Mouse (Mus musculus) CD8-positive naive resting alpha-beta T cell, adult 2 months (primary cell): ENCODE measurements around the gene Iqcf6.
"Not testable (repeated sequence)": the region's sequence is repeated elsewhere in the genome, so short reads cannot be mapped to it uniquely, and the experiment has no call there.

Experiments used
- DNase-seq, 2 experiments: peaks; one replicate each; pipeline ENCODE4 v3.0.0; 2022; ENCODE audit warnings: low read depth in 2 of 2, low spot score in 2 of 2

The Iqcf6 gene

GRCm38 (mm10) chr9:106626282-106626681 lies at the start of gene Iqcf6:
Gene Iqcf6, plus strand, starts transcription at chr9:106626582.
- no peak for DNase-seq

- no peak for DNase-seq
Measured at GRCm38 (mm10) chr9:106580016-106580415, 46.4 kb upstream of the Iqcf6 start.

GRCm38 (mm10) chr9:106582552-106582951 lies 43.8 kb upstream of the Iqcf6 start:
- no peak for DNase-seq

- DNase-seq = no peak
Measured at GRCm38 (mm10) chr9:106592158-106592557, 34.2 kb upstream of the Iqcf6 start.

- DNase-seq = not testable (repeated sequence)
Measured at GRCm38 (mm10) chr9:106595402-106595801, 31.0 kb upstream of the Iqcf6 start.

GRCm38 (mm10) chr9:106595836-106596235 lies 30.5 kb upstream of the Iqcf6 start:
- no peak for DNase-seq

- DNase-seq = no peak
Measured at GRCm38 (mm10) chr9:106598466-106598865, 27.9 kb upstream of the Iqcf6 start.

- peak; percentile 3 to 8 for DNase-seq
Measured at GRCm38 (mm10) chr9:106600546-106600945, 25.8 kb upstream of the Iqcf6 start.

GRCm38 (mm10) chr9:106610727-106611126 lies 15.7 kb upstream of the Iqcf6 start:
- no peak for DNase-seq

- DNase-seq = no peak
Measured at GRCm38 (mm10) chr9:106613951-106614350, 12.4 kb upstream of the Iqcf6 start.

- no peak for DNase-seq
Measured at GRCm38 (mm10) chr9:106614616-106615015, 11.8 kb upstream of the Iqcf6 start.

- DNase-seq = no peak
Measured at GRCm38 (mm10) chr9:106616306-106616705, 10.1 kb upstream of the Iqcf6 start.

- no peak for DNase-seq
Measured at GRCm38 (mm10) chr9:106617496-106617895, 8.9 kb upstream of the Iqcf6 start.

GRCm38 (mm10) chr9:106627796-106628195 lies 1.4 kb downstream of the Iqcf6 start:
- not testable (repeated sequence) for DNase-seq

- no peak for DNase-seq
Measured at GRCm38 (mm10) chr9:106632185-106632584, 5.8 kb downstream of the Iqcf6 start.

- no peak for DNase-seq
Measured at GRCm38 (mm10) chr9:106638154-106638553, 11.8 kb downstream of the Iqcf6 start.

GRCm38 (mm10) chr9:106641346-106641745 lies 15.0 kb downstream of the Iqcf6 start:
- no peak for DNase-seq

- peak; percentile 53 to 66 for DNase-seq
Measured at GRCm38 (mm10) chr9:106643128-106643527, 16.7 kb downstream of the Iqcf6 start.

GRCm38 (mm10) chr9:106643787-106644186 lies 17.4 kb downstream of the Iqcf6 start:
- no peak for DNase-seq

- no peak for DNase-seq
Measured at GRCm38 (mm10) chr9:106645684-106646271, 19.4 kb downstream of the Iqcf6 start.

- no peak for DNase-seq
Measured at GRCm38 (mm10) chr9:106647226-106647625, 20.8 kb downstream of the Iqcf6 start.

GRCm38 (mm10) chr9:106652720-106653119 lies 26.3 kb downstream of the Iqcf6 start:
- DNase-seq = no peak
